Mouse (Mus musculus) E14TG2a.4 (cell line): Measurements from ENCODE around the gene Muc5b.

Source experiments
- CTCF ChIP-seq: conservative IDR thresholded peaks from 2 replicates; pipeline ENCODE4 v1.5.1; 2014; ENCODE audit warnings: low read length
- NANOG ChIP-seq: IDR thresholded peaks from 2 replicates; pipeline ENCODE4 v1.6.1; 2014; ENCODE audit warnings: borderline replicate concordance, low read length, mixed read lengths
- POU5F1 ChIP-seq: IDR thresholded peaks from 2 replicates; pipeline ENCODE4 v1.6.1; 2014; ENCODE audit warnings: low read length, borderline replicate concordance

- no peak for TF ChIP-seq CTCF
- no peak for TF ChIP-seq POU5F1
- no peak for TF ChIP-seq NANOG
Observed at GRCm38 (mm10) chr7:141794251-141794650, 44.6 kb upstream of the Muc5b start.
